Mouse (Mus musculus) hindbrain, embryonic 14.5 days (tissue): ENCODE data around the gene Scn4a. TPM values are rescaled to one million over a fixed set of nuclear protein-coding genes. Genes with fewer than 3 reads are reported as not detected.
A peak's percentile ranks its signal among the peaks of the same experiment; 100 is the strongest.

ENCODE experiments used
- ATAC-seq: fragments of 200-750 bp; cut with Nextera tagmentation; 2 replicates; pipeline ENCODE4 v1.8.0; 2017; ENCODE audit warnings: moderate number of reproducible peaks, mild to moderate bottlenecking, moderate TSS enrichment, moderate library complexity; ENCODE audit not compliant: low FRiP score
- DNase-seq: peaks from one replicate; pipeline ENCODE4 v3.0.0-alpha.2; 2015; ENCODE audit warnings: low spot score
- H3K27ac ChIP-seq: fragments of 300-500 bp; sonication (generic); 2 replicates; pipeline ENCODE4 v1.5.1; 2014; ENCODE audit warnings: mild to moderate bottlenecking, moderate library complexity
- H3K27me3 ChIP-seq: fragments of 300-500 bp; sonication (generic); 2 replicates; pipeline ENCODE4 v1.6.1; 2014; ENCODE audit warnings: mild to moderate bottlenecking, low read length, mixed read lengths; ENCODE audit not compliant: control insufficient read depth, insufficient read depth
- H3K36me3 ChIP-seq: fragments of 300-500 bp; sonication (generic); replicated peaks from 2 replicates; pipeline ENCODE4 v1.6.1; 2014; ENCODE audit not compliant: control insufficient read depth, insufficient read depth
- H3K4me1 ChIP-seq: fragments of 300-500 bp; sonication (generic); replicated peaks from 2 replicates; pipeline ENCODE4 v1.6.1; 2014; ENCODE audit warnings: antibody characterized with exemption, low read length, mixed read lengths; ENCODE audit not compliant: control insufficient read depth, insufficient read depth
- H3K4me2 ChIP-seq: fragments of 300-500 bp; sonication (generic); replicated peaks from 2 replicates; pipeline ENCODE4 v1.6.1; 2014; ENCODE audit warnings: mild to moderate bottlenecking, moderate library complexity
- H3K4me3 ChIP-seq: fragments of 300-500 bp; sonication (generic); replicated peaks from 2 replicates; pipeline ENCODE4 v1.5.1; 2014; ENCODE audit warnings: mild to moderate bottlenecking, low read length
- H3K9ac ChIP-seq: fragments of 300-500 bp; sonication (generic); 2 replicates; pipeline ENCODE4 v1.6.1; 2014
- H3K9me3 ChIP-seq: fragments of 300-500 bp; sonication (generic); 2 replicates; pipeline ENCODE4 v1.6.1; 2016; ENCODE audit warnings: low read length; ENCODE audit not compliant: control insufficient read depth
- WGBS: fragments of 180-500 bp; shearing (Covaris S2); extraction: QIAGEN DNeasy Blood & Tissue Kit; methylation state at CpG from one replicate; pipeline ENCODE4 v1.1.7; 2014; 5-methylcytosine and 5-hydroxymethylcytosine counted together
- polyA plus RNA-seq: library from polyadenylated mRNA; unstranded; fragments of >200 nt; fragmentation: Nextera tagmentation; extraction: Ambion mirVana; gene quantifications from 2 replicates; pipeline ENCODE4 v1.2.1, GENCODE M21; 2014

Gene Scn4a
- polyA plus RNA-seq, 1 experiment from 2014 or later: not detected

GRCm38 (mm10) chr11:106273311-106273684, 79.8 kb downstream of the Scn4a start:
- Histone ChIP-seq H3K36me3 (no peaks in the 10 kb centered on the region), H3K27ac (peak overlapping the region; percentile 66), H3K27me3 (no peaks in the 10 kb centered on the region), H3K4me1 (peaks cover 20% of the 10 kb centered on the region), H3K9ac (peak overlapping the region; percentile 52), H3K9me3 (no peaks in the 10 kb centered on the region), H3K4me2 (peak overlapping the region; percentile 80), H3K4me3 (peak overlapping the region; percentile 87)
- DNase-seq (no peak), ATAC-seq (peak; percentile 12; the same call in 1 of the 2 replicates)
- WGBS: 19% methylated on average over 16 of the region's 16 CpGs

- Histone ChIP-seq H3K9me3 (no peaks in the 10 kb centered on the region), H3K4me3 (peak within 1 kb of the TSS; percentile 87), H3K27me3 (no peaks in the 10 kb centered on the region), H3K36me3 (no peaks in the 10 kb centered on the region), H3K4me1 (peaks cover 25% of the 10 kb centered on the region), H3K4me2 (peak within 1 kb of the TSS; percentile 80), H3K27ac (peak within 1 kb of the TSS; percentile 83), H3K9ac (peak within 1 kb of the TSS; percentile 94)
- WGBS: 0% methylated on average over 67 of the region's 72 CpGs
- ATAC-seq: peak; percentile 93
- peak; percentile 96 for DNase-seq
These were observed 80.3 kb downstream of the Scn4a start, which contains the start of gene Smarcd2 for GRCm38 (mm10) chr11:106272644-106273310. Gene Smarcd2, minus strand, starts transcription at chr11:106272972.

- peaks cover 29% of the 10 kb centered on the region for H3K4me1 ChIP-seq
- peak; percentile 29 for ATAC-seq
- 2% methylated on average over 39 of the region's 41 CpGs for WGBS
These were observed 81.1 kb downstream of the Scn4a start for GRCm38 (mm10) chr11:106271794-106272643.

GRCm38 (mm10) chr11:106271131-106271793, 81.8 kb downstream of the Scn4a start:
- DNase-seq (no peak), ATAC-seq (no peak)
- Histone ChIP-seq H3K27me3 (no peaks in the 10 kb centered on the region), H3K9ac (peak overlapping the region; percentile 94), H3K4me3 (peak overlapping the region; percentile 87), H3K9me3 (no peaks in the 10 kb centered on the region), H3K4me1 (peaks cover 29% of the 10 kb centered on the region), H3K27ac (peak overlapping the region; percentile 83; the same call in 1 of the 2 replicates), H3K4me2 (peak overlapping the region; percentile 80), H3K36me3 (peaks cover 8% of the 10 kb centered on the region)
- WGBS: 48% methylated on average over 5 of the region's 5 CpGs

More at GRCm38 (mm10) chr11:106271794-106272643, 81.1 kb downstream of the Scn4a start:
- H3K27ac ChIP-seq: peak overlapping the region; percentile 83
- no peaks in the 10 kb centered on the region for H3K9me3 ChIP-seq
- no peaks in the 10 kb centered on the region for H3K27me3 ChIP-seq
- peaks cover under 1% of the 10 kb centered on the region; the same call in 1 of the 2 replicates for H3K36me3 ChIP-seq
- peak overlapping the region; percentile 94 for H3K9ac ChIP-seq
- no peak for DNase-seq
- peak overlapping the region; percentile 80 for H3K4me2 ChIP-seq
- peak overlapping the region; percentile 87 for H3K4me3 ChIP-seq

- H3K27me3 ChIP-seq: no peaks in the 10 kb centered on the region
- DNase-seq: no peak
- H3K27ac ChIP-seq: peak overlapping the region; percentile 71
- ATAC-seq: no peak
- no peak overlapping the region; the same call in 1 of the 2 replicates for H3K4me2 ChIP-seq
- 31% methylated on average over 3 of the region's 3 CpGs for WGBS
- H3K4me3 ChIP-seq: no peak overlapping the region
- H3K9ac ChIP-seq: peak overlapping the region; percentile 0; the same call in 1 of the 2 replicates
- H3K4me1 ChIP-seq: peaks cover 29% of the 10 kb centered on the region
- H3K36me3 ChIP-seq: peaks cover 31% of the 10 kb centered on the region
- no peaks in the 10 kb centered on the region for H3K9me3 ChIP-seq
These were observed 84.0 kb downstream of the Scn4a start for GRCm38 (mm10) chr11:106269060-106269431.

Other genes starting within 250 kb of the Scn4a start
- gene Gm10840, start 192.4 kb downstream of the Scn4a start, polyA plus RNA-seq: not detected in 2 replicates
- 140 and 158 TPM in 2 replicates for gene Limd2, start 192.4 kb downstream of the Scn4a start, polyA plus RNA-seq
- 27.4 and 30.1 TPM in 2 replicates for gene Strada, start 151.1 kb downstream of the Scn4a start, polyA plus RNA-seq
- gene Ccdc47, start 136.9 kb downstream of the Scn4a start, polyA plus RNA-seq: 76.6 and 94.5 TPM in 2 replicates
- 78.0 and 82.2 TPM in 2 replicates for gene Ddx42, start 136.4 kb downstream of the Scn4a start, polyA plus RNA-seq
- gene Ftsj3, start 97.2 kb downstream of the Scn4a start, polyA plus RNA-seq: 31.4 and 31.9 TPM in 2 replicates
- gene Psmc5, start 97.1 kb downstream of the Scn4a start, polyA plus RNA-seq: 282 and 287 TPM in 2 replicates
- gene Smarcd2, start 80.3 kb downstream of the Scn4a start, polyA plus RNA-seq: 12.8 and 16.8 TPM in 2 replicates
- 0.08 and 0.43 TPM in 2 replicates for gene Tcam1, start 76.6 kb downstream of the Scn4a start, polyA plus RNA-seq
- not detected in 2 replicates for gene Gh, start 51.4 kb downstream of the Scn4a start, polyA plus RNA-seq
- gene Cd79b, start 38.5 kb downstream of the Scn4a start, polyA plus RNA-seq: 0.86 and 0.92 TPM in 2 replicates
- gene Prr29, start 12.2 kb upstream of the Scn4a start, polyA plus RNA-seq: not detected in 2 replicates
- gene Icam2, start 34.8 kb upstream of the Scn4a start, polyA plus RNA-seq: 13.6 and 18.6 TPM in 2 replicates
- 5.0 and 7.2 TPM in 2 replicates for gene Ern1, start 134.6 kb upstream of the Scn4a start, polyA plus RNA-seq